Mouse (Mus musculus): ENCODE results near the gene Ick. TPM values are rescaled to one million over a fixed set of nuclear protein-coding genes. Genes with fewer than 3 reads are reported as not detected.

Ick gene
- polyA plus RNA-seq, 1 experiment from 2014 or later, result 4.6 TPM

DNA sequence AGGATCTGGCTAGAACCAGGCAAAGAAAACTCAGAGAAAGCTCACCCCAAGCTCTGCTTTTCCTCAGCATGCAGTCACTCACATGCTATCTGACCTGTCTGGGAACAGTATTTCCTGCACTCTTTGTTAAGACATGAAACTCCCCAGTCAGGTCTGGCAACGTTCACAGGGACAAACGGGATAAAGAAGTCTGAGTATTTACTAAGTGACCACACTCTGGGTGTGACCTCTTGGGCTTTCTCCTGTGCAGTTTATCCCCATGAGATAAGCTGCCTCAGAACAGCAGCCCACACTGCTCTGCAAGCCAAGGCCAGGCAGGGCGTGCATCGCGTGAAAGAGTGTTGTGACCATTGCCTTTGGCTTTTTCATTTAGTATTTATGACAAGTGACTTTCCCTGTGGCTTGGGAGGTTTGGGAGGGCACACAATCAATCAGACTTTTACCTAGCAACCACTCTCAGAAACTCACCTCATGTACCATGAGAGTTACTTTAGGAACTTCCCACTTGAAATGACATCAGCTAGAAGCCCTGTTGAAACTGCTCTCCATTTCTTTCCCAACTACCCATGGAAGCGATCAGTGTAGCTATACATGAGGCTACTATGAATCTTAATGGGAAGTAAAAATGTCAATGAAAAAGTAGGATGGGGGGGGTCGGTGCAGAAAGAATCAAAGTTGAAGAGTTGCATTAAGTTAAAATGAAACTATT, 103.5 kb downstream of the Ick start:
- no peak overlapping the region for H3K4me2 ChIP-seq
- WGBS (ENCODE audit: insufficient replicate concordance), result 35% methylated on average over 7 of the region's 7 CpGs
- no peak overlapping the region for H3K4me3 ChIP-seq (replicated peaks)
- H3K4me1 ChIP-seq (replicated peaks), result peaks cover 6% of the 10 kb centered on the region; the same call in 1 of the 2 replicates
- H3K27me3 ChIP-seq, result no peaks in the 10 kb centered on the region
- no peak overlapping the region for H3K27ac ChIP-seq (replicated peaks)
- H3K9me3 ChIP-seq (replicated peaks), result no peaks in the 10 kb centered on the region
- no peak overlapping the region for H3K9ac ChIP-seq
- ATAC-seq (ENCODE audit: insufficient read depth), result no peak
- no peaks in the 10 kb centered on the region for H3K36me3 ChIP-seq (replicated peaks)

DNA sequence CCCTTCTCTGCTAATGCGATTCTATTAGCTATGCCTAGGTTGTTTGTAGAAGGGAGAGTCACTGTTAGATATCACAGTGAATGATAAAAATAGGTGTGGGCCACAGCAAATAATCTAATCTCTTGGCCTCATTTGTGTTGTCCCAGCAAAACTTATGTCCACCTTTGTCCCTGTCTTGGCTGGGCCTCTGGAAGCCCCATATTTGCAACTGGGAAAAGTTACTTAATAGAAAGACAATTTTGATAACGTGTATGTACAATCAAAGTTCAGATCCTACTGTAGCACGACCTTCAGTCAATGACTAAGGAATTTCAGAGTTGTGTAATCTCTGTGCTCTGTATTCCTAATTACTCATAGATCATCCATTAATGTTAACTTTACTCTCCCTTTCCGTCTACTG, 108.1 kb downstream of the Ick start:
- no peak overlapping the region for H3K4me2 ChIP-seq
- WGBS (ENCODE audit: insufficient replicate concordance), result 45% methylated on average over 4 of the region's 4 CpGs
- no peaks in the 10 kb centered on the region for H3K36me3 ChIP-seq (replicated peaks)
- H3K27ac ChIP-seq (replicated peaks), result no peak overlapping the region
- no peaks in the 10 kb centered on the region for H3K27me3 ChIP-seq
- no peak overlapping the region for H3K9ac ChIP-seq
- H3K4me3 ChIP-seq (replicated peaks), result no peak overlapping the region
- H3K9me3 ChIP-seq (replicated peaks), result no peaks in the 10 kb centered on the region
- ATAC-seq (ENCODE audit: insufficient read depth), result 0 out of 2 replicates have a peak, but pooled peaks have one; percentile 49
- peaks cover 7% of the 10 kb centered on the region; the same call in 1 of the 2 replicates for H3K4me1 ChIP-seq (replicated peaks)

Other genes starting within 250 kb of the Ick start
- gene Elovl5, start 191.8 kb upstream of the Ick start, polyA plus RNA-seq (2015; fragmentation: Nextera tagmentation; extraction: Ambion mirVana), result 17.9 and 19.5 TPM in 2 replicates
- gene Gcm1, start 57.3 kb upstream of the Ick start, polyA plus RNA-seq (2015; fragmentation: Nextera tagmentation; extraction: Ambion mirVana), result not detected in 2 replicates
- 74.2 and 81.2 TPM in 2 replicates for gene Fbxo9, start 127 bp upstream of the Ick start, polyA plus RNA-seq (2015; fragmentation: Nextera tagmentation; extraction: Ambion mirVana)
- 36.2 and 38.3 TPM in 2 replicates for gene Gsta4, start 73.6 kb downstream of the Ick start, polyA plus RNA-seq (2015; fragmentation: Nextera tagmentation; extraction: Ambion mirVana)
- gene Gsta1, start 121.5 kb downstream of the Ick start, polyA plus RNA-seq (2015; fragmentation: Nextera tagmentation; extraction: Ambion mirVana), result not detected in 2 replicates
- 0.26 and 0.36 TPM in 2 replicates for gene Gm3776, start 147.9 kb downstream of the Ick start, polyA plus RNA-seq (2015; fragmentation: Nextera tagmentation; extraction: Ambion mirVana)
- not detected in 2 replicates for gene Gm10639, start 180.7 kb downstream of the Ick start, polyA plus RNA-seq (2015; fragmentation: Nextera tagmentation; extraction: Ambion mirVana)
- gene Omt2a, start 205.6 kb downstream of the Ick start, polyA plus RNA-seq (2015; fragmentation: Nextera tagmentation; extraction: Ambion mirVana), result not detected in 2 replicates
- gene Omt2b, start 218.4 kb downstream of the Ick start, polyA plus RNA-seq (2015; fragmentation: Nextera tagmentation; extraction: Ambion mirVana), result not detected in 2 replicates
- gene Gsta2, start 246.6 kb downstream of the Ick start, polyA plus RNA-seq (2015; fragmentation: Nextera tagmentation; extraction: Ambion mirVana), result 0.23 and 0.51 TPM in 2 replicates